Mouse (Mus musculus) heart, embryonic 11.5 days (tissue): ENCODE measurements around the gene Vmn2r89. TPM values are rescaled to one million over a fixed set of nuclear protein-coding genes. Genes with fewer than 3 reads are reported as not detected.

ENCODE experiments used
- ATAC-seq: fragments of 200-750 bp; cut with Nextera tagmentation; replicated peaks from 2 replicates; pipeline ENCODE4 v1.8.0; 2017; ENCODE audit warnings: moderate library complexity; ENCODE audit not compliant: insufficient number of reproducible peaks, low FRiP score, low TSS enrichment
- H3K27ac ChIP-seq: fragments of 300-500 bp; sonication (generic); 2 replicates; pipeline ENCODE4 v1.5.1; 2014; ENCODE audit warnings: mild to moderate bottlenecking, low read depth, low read length
- H3K27me3 ChIP-seq: fragments of 300-500 bp; sonication (generic); 2 replicates; pipeline ENCODE4 v1.6.1; 2014; ENCODE audit warnings: mild to moderate bottlenecking, low read length, mixed read lengths; ENCODE audit not compliant: control insufficient read depth, insufficient read depth
- H3K36me3 ChIP-seq: fragments of 300-500 bp; sonication (generic); 2 replicates; pipeline ENCODE4 v1.6.1; 2014; ENCODE audit warnings: mild to moderate bottlenecking, low read length, moderate library complexity, mixed read lengths; ENCODE audit not compliant: control insufficient read depth, insufficient read depth
- H3K4me1 ChIP-seq: fragments of 300-500 bp; sonication (generic); 2 replicates; pipeline ENCODE4 v1.6.1; 2014; ENCODE audit warnings: low read length; ENCODE audit not compliant: control insufficient read depth, insufficient read depth
- H3K4me2 ChIP-seq: fragments of 300-500 bp; sonication (generic); 2 replicates; pipeline ENCODE4 v1.6.1; 2014; ENCODE audit warnings: mild to moderate bottlenecking, moderate library complexity
- H3K4me3 ChIP-seq: fragments of 300-500 bp; sonication (generic); 2 replicates; pipeline ENCODE4 v1.5.1; 2014; ENCODE audit warnings: low read depth, low read length
- H3K9ac ChIP-seq: fragments of 300-500 bp; sonication (generic); 2 replicates; pipeline ENCODE4 v1.6.1; 2014; ENCODE audit warnings: mild to moderate bottlenecking, low read depth, low read length, moderate library complexity
- H3K9me3 ChIP-seq: fragments of 300-500 bp; sonication (generic); replicated peaks from 2 replicates; pipeline ENCODE4 v1.6.1; 2016; ENCODE audit warnings: low read length; ENCODE audit not compliant: control insufficient read depth
- WGBS: fragments of 180-500 bp; shearing (Covaris S2); extraction: QIAGEN DNeasy Blood & Tissue Kit; methylation state at CpG from one replicate; pipeline ENCODE4 v1.1.7; 2014; ENCODE audit not compliant: insufficient replicate concordance; 5-methylcytosine and 5-hydroxymethylcytosine counted together
- polyA plus RNA-seq: library from polyadenylated mRNA; unstranded; fragments of >200 nt; fragmentation: Nextera tagmentation; extraction: Ambion mirVana; gene quantifications from 2 replicates; pipeline ENCODE4 v1.2.1, GENCODE M21; 2014

The Vmn2r89 gene
- polyA plus RNA-seq, 1 experiment from 2014 or later, result not detected

DNA sequence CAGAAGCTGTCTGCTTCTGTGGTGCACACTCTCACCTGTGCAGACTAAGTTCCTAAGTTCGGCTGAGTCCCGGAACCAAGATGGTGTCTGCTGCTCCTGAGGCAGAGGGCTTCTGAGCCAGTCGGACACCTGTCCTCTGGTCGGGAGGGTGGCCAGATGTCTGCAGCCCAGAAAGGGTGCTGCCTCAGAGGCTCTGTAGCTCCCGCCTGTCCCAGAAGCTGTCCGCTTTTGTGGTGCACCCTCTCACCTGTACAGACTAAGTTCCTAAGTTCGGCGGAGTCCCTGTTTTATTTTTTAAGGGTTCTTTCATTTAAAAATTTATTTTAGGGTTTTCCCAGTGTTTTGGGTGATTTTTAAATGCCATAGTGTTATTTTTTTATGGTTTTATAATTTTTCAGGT lies 55.8 kb downstream of the Vmn2r89 start:
- ATAC-seq, result no peak
- WGBS, result 94% methylated on average over 8 of the region's 8 CpGs
- no peak overlapping the region for H3K9ac ChIP-seq
- no peak overlapping the region for H3K27ac ChIP-seq
- H3K36me3 ChIP-seq, result no peaks in the 10 kb centered on the region
- H3K4me1 ChIP-seq, result no peaks in the 10 kb centered on the region
- H3K4me3 ChIP-seq, result no peak overlapping the region
- no peaks in the 10 kb centered on the region for H3K27me3 ChIP-seq
- H3K4me2 ChIP-seq, result no peak overlapping the region
- H3K9me3 ChIP-seq, result no peaks in the 10 kb centered on the region

Other genes starting within 250 kb of the Vmn2r89 start
- gene Ear14, start 248.5 kb upstream of the Vmn2r89 start, polyA plus RNA-seq, result not detected in 2 replicates
- gene Rnase2a, start 195.7 kb upstream of the Vmn2r89 start, polyA plus RNA-seq, result not detected in 2 replicates
- gene Gm7247, start 90.1 kb upstream of the Vmn2r89 start, polyA plus RNA-seq, result not detected in 2 replicates
- gene Vmn2r88, start 41.0 kb upstream of the Vmn2r89 start, polyA plus RNA-seq, result not detected in 2 replicates
- 0.13 TPM in 1 of 2 replicates, not detected in the other for gene Gm5622, start 100.9 kb downstream of the Vmn2r89 start, polyA plus RNA-seq
- gene Gm17175, start 122.2 kb downstream of the Vmn2r89 start, polyA plus RNA-seq, result not detected in 2 replicates
- gene Gm17174, start 140.3 kb downstream of the Vmn2r89 start, polyA plus RNA-seq, result not detected in 2 replicates
- not detected in 2 replicates for gene Gm17078, start 159.5 kb downstream of the Vmn2r89 start, polyA plus RNA-seq
- gene Gm4181, start 183.8 kb downstream of the Vmn2r89 start, polyA plus RNA-seq, result not detected in 2 replicates
- gene Gm17079, start 243.6 kb downstream of the Vmn2r89 start, polyA plus RNA-seq, result not detected in 2 replicates